Mouse (Mus musculus) retina, postnatal 1 day (tissue): Measurements from ENCODE around the gene Trmt10b.

Experiments
- DNase-seq: peaks from one replicate; pipeline ENCODE4 v3.0.0-alpha.2; 2012

Gene Trmt10b

DNA sequence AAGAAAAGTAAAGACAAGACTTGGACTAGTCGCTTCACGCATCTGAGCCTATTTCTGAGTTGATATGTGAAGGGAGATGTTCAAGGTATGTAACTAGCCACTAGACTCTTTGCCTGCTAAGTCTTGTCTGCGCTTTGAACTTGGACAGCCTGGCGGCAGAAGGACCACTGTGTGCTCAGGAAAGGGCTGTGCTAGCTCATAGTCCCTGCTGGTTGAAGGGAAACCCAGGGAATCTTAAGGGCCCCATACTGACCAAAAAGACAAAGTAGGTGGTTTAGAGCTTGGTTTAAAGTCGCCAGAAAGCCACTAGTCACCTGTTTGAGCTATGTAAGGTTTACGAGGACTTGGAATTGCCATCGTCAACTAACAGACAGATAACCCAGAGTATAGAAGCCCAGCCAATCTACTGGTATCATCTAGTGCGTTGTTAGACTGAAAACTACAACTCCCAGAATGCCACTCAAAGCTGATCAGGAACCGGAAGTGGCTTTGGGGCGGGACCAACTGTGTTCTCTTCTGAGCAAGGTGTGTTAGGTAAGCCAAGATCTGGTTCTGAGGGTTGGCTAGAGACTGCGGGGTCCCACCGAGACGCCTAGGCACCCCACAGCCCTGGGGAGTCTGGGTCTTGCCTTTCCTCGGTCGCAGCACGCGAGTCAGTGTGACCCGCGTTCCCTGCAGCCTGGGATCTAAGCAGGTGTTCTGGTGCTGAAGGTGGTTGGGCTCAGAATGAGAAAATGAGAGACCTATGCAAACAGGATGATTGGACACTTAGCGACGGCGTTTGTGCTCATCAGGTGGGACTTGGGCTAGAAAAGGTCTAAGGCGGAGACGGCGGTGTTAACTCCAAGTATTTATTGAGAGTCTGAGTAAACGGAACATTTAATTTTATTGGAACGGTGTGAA lies at the start of gene Trmt10b:
Gene Trmt10b (plus strand): TSS at position 466 of the 903 bp plus-strand sequence.
- peak; percentile 88 for DNase-seq

- no peak for DNase-seq
These were observed 45.7 kb upstream of the Trmt10b start for GRCm38 (mm10) chr4:45251265-45251664.

DNA sequence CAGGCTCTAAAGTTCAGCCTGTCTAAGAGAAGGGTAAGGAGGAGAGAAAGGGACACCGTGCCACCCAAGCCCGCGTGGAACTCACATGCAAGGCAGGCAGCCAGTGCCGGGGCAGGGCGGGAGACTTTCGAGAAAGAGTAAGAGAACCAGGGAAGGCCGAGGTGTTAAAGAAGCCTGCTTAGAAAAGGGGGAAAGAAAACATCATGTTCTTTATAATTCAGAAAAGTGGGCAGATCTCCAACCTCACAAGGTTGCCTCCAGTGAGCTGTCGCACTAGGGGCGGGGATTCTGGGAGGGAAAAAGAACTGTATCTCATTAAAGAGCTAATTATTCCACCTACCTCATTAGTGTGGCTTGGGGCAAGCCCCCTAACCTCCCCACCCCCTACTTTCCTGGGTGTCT lies 44.1 kb upstream of the Trmt10b start:
- DNase-seq: peak; percentile 42

- peak; percentile 55 for DNase-seq
These were observed 42.9 kb upstream of the Trmt10b start for GRCm38 (mm10) chr4:45253839-45254601.

GRCm38 (mm10) chr4:45259232-45259832 lies 37.6 kb upstream of the Trmt10b start:
- no peak for DNase-seq

DNA sequence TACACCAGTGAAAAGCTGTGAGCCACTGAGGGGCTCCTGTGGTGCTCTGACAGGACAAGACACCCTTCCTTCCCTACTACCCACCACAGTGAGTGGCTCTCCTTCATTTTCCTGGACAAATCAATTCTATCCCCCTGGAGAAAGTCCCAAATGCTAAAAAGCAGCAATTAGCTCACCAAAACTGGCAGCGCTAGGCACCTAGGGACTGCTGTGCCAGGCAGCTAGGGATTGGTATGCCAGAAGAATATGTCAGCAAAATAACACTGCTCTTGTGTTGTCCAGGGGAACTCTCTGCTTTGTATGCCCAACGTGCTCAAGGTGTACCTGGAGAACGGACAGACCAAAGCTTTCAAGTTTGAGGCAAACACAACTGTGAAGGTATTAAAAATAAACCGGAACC lies 35.4 kb upstream of the Trmt10b start:
- DNase-seq: no peak

DNA sequence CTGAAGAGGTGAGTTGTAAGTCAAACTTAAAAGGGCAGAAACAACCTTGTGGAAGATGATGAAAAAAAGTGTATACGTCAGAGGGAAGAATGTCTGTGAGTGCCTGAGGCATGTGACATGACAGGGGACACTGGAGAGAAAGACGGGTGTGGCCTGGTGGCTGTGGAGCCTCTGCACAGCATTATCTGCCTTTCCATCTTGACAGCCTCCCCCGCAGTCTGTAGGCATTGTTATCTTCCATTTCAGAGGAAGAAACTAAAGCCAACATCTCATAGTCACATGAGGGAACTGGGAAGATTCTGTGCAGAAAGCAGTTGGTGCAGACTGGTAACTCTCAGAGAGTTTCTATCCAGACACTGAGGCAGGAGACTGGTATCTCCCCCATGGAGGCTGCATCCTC lies 29.0 kb upstream of the Trmt10b start:
- no peak for DNase-seq

DNA sequence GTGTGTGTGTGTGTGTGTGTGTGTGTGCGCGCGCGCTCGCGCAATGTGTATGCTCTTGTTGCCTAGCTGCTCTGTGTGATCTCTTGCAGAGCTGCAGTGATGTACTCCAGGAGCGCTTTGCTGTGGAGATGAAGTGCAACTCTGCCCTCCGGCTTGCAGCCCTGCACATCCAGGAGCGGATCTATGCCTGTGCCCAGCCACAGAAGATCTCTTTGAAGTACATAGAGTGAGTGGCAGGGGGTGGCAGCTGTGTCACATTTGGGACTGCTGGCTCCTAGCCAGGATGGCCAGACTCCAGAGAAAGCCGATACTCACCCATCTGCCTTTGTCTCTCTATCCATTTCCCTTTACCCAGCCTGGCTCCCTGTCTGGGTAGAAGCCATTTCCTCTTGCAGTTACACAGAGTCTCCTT lies 25.9 kb upstream of the Trmt10b start:
- peak; percentile 76 for DNase-seq

GRCm38 (mm10) chr4:45275770-45276169 lies 21.2 kb upstream of the Trmt10b start:
- DNase-seq: no peak

GRCm38 (mm10) chr4:45279292-45279691 lies 17.6 kb upstream of the Trmt10b start:
- peak; percentile 42 for DNase-seq

- peak; percentile 86 for DNase-seq
These were observed 16.9 kb upstream of the Trmt10b start for GRCm38 (mm10) chr4:45279981-45280548.

DNA sequence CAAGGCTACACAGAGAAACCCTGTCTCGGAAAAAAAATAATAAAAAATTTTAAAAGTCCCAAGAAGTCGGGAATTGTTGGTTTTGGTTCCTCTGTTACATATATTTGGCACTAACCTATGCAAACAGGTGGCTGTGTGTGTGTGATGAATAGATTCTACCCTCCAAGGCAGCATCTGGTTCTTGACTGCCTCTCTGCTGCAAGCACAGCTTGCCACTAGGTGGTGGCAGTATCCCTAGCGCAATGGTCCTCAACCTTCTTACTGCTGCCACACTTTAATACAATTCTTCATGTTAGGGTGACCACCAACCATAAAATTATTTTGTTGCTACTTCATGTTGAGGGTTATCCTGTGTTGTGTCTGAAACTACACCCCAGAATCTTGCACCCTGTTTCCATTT lies 10.6 kb upstream of the Trmt10b start:
- no peak for DNase-seq

- DNase-seq: no peak
These were observed 9.0 kb upstream of the Trmt10b start for GRCm38 (mm10) chr4:45287906-45288305.

DNA sequence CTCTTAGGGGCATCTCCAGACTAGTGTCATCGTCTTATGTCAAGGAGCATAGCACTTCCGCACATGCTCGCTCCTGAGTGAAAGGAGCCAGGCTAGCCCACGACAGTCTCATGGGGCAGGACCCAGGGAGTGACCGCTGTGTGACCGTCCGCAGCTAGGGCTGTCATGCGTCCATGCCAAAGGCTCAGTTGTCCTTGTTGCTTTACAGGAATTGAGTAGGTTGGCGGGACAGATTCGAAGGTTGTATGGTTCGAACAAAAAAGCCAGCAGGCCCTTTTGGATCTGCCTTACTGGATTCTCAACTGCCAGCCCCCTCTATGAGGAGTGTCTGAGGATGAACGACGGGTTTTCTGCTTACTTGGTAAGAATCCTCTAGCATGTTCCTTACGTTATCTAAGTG lies 8.6 kb downstream of the Trmt10b start:
- no peak for DNase-seq

- peak; percentile 69 for DNase-seq
These were observed 11.1 kb downstream of the Trmt10b start for GRCm38 (mm10) chr4:45308046-45308445.

- DNase-seq: no peak
These were observed 11.7 kb downstream of the Trmt10b start for GRCm38 (mm10) chr4:45308606-45309005.

- no peak for DNase-seq
These were observed 14.1 kb downstream of the Trmt10b start for GRCm38 (mm10) chr4:45311056-45311455.

- peak; percentile 92 for DNase-seq
These were observed 23.4 kb downstream of the Trmt10b start for GRCm38 (mm10) chr4:45320159-45320816.

DNA sequence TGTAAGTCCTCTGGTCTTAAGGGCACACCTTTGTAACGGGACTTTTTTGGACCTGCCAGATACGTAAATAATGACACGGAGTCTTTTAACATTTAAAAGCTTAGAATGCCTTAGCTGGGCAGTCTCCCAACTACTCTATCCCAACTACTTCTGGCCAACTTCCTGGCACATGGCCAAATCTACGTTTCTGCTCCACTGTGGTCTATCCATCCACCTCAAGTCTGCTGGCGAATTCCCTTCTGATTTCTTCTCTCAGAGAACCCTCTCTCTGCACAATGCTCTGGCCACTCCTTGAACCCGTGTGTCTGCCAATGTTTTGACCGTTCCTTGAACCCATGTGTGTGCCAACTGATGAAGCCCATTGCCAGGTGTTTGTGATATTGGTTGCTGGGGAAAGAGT lies 34.2 kb downstream of the Trmt10b start:
- no peak for DNase-seq

DNA sequence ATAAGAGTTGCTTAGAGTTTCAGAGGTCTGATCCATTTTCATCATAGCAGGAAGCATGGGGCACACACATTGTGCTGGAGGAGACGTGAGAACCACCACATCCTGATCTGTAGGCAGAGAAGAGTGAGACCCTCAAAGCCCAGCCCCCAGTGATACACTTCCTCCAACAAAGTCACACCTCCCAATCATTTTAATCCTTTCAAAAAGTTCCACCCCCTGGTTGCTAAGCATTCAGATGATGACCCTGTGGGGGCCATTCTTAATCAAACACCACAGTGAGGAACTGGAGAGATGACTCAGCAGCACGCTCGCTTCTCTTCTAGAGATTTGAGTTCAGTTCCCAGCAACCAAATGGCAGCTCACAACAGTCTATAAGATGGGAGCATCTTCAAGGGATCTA lies 35.5 kb downstream of the Trmt10b start:
- DNase-seq: no peak

- DNase-seq: no peak
These were observed 44.3 kb downstream of the Trmt10b start for GRCm38 (mm10) chr4:45341226-45341625.

- DNase-seq: peak; percentile 96
These were observed 44.8 kb downstream of the Trmt10b start, which contains the start of gene Dcaf10 for GRCm38 (mm10) chr4:45341669-45342249. TSS of gene Dcaf10 (plus strand) at chr4:45342101.
